Mouse (Mus musculus) hindbrain, embryonic 16.5 days (tissue): ENCODE measurements around the gene Lclat1. TPM values are rescaled to one million over a fixed set of nuclear protein-coding genes. Genes with fewer than 3 reads are reported as not detected.

Source experiments
- ATAC-seq: fragments of 200-750 bp; cut with Nextera tagmentation; 2 replicates; pipeline ENCODE4 v1.8.0; 2017; ENCODE audit warnings: moderate TSS enrichment, moderate library complexity
- H3K27ac ChIP-seq: fragments of 300-500 bp; sonication (generic); 2 replicates; pipeline ENCODE4 v1.5.1; 2014; ENCODE audit warnings: low read depth, mild to moderate bottlenecking, control low read depth, low read length, moderate library complexity
- H3K27me3 ChIP-seq: fragments of 300-500 bp; sonication (generic); replicated peaks from 2 replicates; pipeline ENCODE4 v1.6.1; 2014; ENCODE audit warnings: low read length; ENCODE audit not compliant: control insufficient read depth, insufficient read depth
- H3K36me3 ChIP-seq: fragments of 300-500 bp; sonication (generic); 2 replicates; pipeline ENCODE4 v1.6.1; 2014; ENCODE audit warnings: mild to moderate bottlenecking, low read length, moderate library complexity, mixed read lengths; ENCODE audit not compliant: control insufficient read depth, insufficient read depth
- H3K4me1 ChIP-seq: fragments of 300-500 bp; sonication (generic); 2 replicates; pipeline ENCODE4 v1.6.1; 2014; ENCODE audit warnings: low read depth, low read length; ENCODE audit not compliant: control insufficient read depth, insufficient read depth
- H3K4me2 ChIP-seq: fragments of 300-500 bp; sonication (generic); 2 replicates; pipeline ENCODE4 v1.6.1; 2014; ENCODE audit warnings: mild to moderate bottlenecking, low read length, control low read depth, moderate library complexity
- H3K4me3 ChIP-seq: fragments of 300-500 bp; sonication (generic); 2 replicates; pipeline ENCODE4 v1.5.1; 2014; ENCODE audit warnings: mild to moderate bottlenecking, low read length, control low read depth, moderate library complexity
- H3K9ac ChIP-seq: fragments of 300-500 bp; sonication (generic); 2 replicates; pipeline ENCODE4 v1.6.1; 2014; ENCODE audit warnings: low read depth, mild to moderate bottlenecking, control low read depth, low read length, moderate library complexity
- H3K9me3 ChIP-seq: fragments of 300-500 bp; sonication (generic); 2 replicates; pipeline ENCODE4 v1.6.1; 2014; ENCODE audit warnings: mild to moderate bottlenecking, low read length, moderate library complexity; ENCODE audit not compliant: control insufficient read depth
- WGBS: fragments of 180-500 bp; shearing (Covaris S2); extraction: QIAGEN DNeasy Blood & Tissue Kit; methylation state at CpG from one replicate; pipeline ENCODE4 v1.1.7; 2014; 5-methylcytosine and 5-hydroxymethylcytosine counted together
- polyA plus RNA-seq: library from polyadenylated mRNA; unstranded; fragments of >200 nt; fragmentation: Nextera tagmentation; extraction: Ambion mirVana; gene quantifications from 2 replicates; pipeline ENCODE4 v1.2.1, GENCODE M21; 2015

Gene Lclat1
- polyA plus RNA-seq, 1 experiment from 2014 or later: 13.8 TPM

GRCm38 (mm10) chr17:73082506-73083196, 25.1 kb upstream of the Lclat1 start:
- Histone ChIP-seq H3K4me1 (no peaks in the 10 kb centered on the region), H3K9me3 (no peaks in the 10 kb centered on the region), H3K4me2 (no peak overlapping the region), H3K9ac (no peak overlapping the region), H3K27me3 (no peaks in the 10 kb centered on the region), H3K4me3 (no peak overlapping the region), H3K36me3 (no peaks in the 10 kb centered on the region), H3K27ac (no peak overlapping the region)
- ATAC-seq: no peak
- 77% methylated on average over 4 of the region's 4 CpGs for WGBS

GRCm38 (mm10) chr17:73087045-73087910, 20.5 kb upstream of the Lclat1 start:
- Histone ChIP-seq H3K9me3 (no peaks in the 10 kb centered on the region), H3K4me3 (no peak overlapping the region), H3K4me1 (no peaks in the 10 kb centered on the region), H3K9ac (no peak overlapping the region), H3K27me3 (no peaks in the 10 kb centered on the region), H3K36me3 (no peaks in the 10 kb centered on the region), H3K4me2 (no peak overlapping the region), H3K27ac (no peak overlapping the region)
- WGBS: 60% methylated on average over 13 of the region's 13 CpGs
- ATAC-seq: no peak

- Histone ChIP-seq H3K9ac (no peak overlapping the region), H3K27ac (no peak overlapping the region), H3K9me3 (no peaks in the 10 kb centered on the region), H3K27me3 (no peaks in the 10 kb centered on the region), H3K36me3 (no peaks in the 10 kb centered on the region), H3K4me1 (no peaks in the 10 kb centered on the region), H3K4me3 (no peak overlapping the region), H3K4me2 (no peak overlapping the region)
- 97% methylated on average over 8 of the region's 8 CpGs for WGBS
- no peak for ATAC-seq
These were observed 16.4 kb upstream of the Lclat1 start for GRCm38 (mm10) chr17:73091368-73091767.

GRCm38 (mm10) chr17:73092103-73093097, 15.4 kb upstream of the Lclat1 start:
- 78% methylated on average over 12 of the region's 12 CpGs for WGBS
- H3K4me2 ChIP-seq: no peak overlapping the region
- no peak overlapping the region for H3K27ac ChIP-seq
- H3K4me1 ChIP-seq: no peaks in the 10 kb centered on the region
- no peak for ATAC-seq
- no peak overlapping the region for H3K9ac ChIP-seq
- H3K4me3 ChIP-seq: no peak overlapping the region
- H3K36me3 ChIP-seq: no peaks in the 10 kb centered on the region
- no peaks in the 10 kb centered on the region for H3K9me3 ChIP-seq
- no peaks in the 10 kb centered on the region for H3K27me3 ChIP-seq

- Histone ChIP-seq H3K9me3 (no peaks in the 10 kb centered on the region), H3K36me3 (no peaks in the 10 kb centered on the region), H3K4me2 (no peak overlapping the region), H3K9ac (no peak overlapping the region), H3K4me1 (no peaks in the 10 kb centered on the region), H3K4me3 (no peak overlapping the region), H3K27ac (no peak overlapping the region), H3K27me3 (no peaks in the 10 kb centered on the region)
- 91% methylated on average over 11 of the region's 11 CpGs for WGBS
- no peak for ATAC-seq
These were observed 12.7 kb upstream of the Lclat1 start for GRCm38 (mm10) chr17:73095070-73095469.

- Histone ChIP-seq H3K36me3 (no peaks in the 10 kb centered on the region), H3K9me3 (no peaks in the 10 kb centered on the region), H3K4me3 (no peak overlapping the region), H3K4me2 (no peak overlapping the region), H3K4me1 (no peaks in the 10 kb centered on the region), H3K27ac (no peak overlapping the region), H3K27me3 (no peaks in the 10 kb centered on the region), H3K9ac (no peak overlapping the region)
- 91% methylated on average over 8 of the region's 8 CpGs for WGBS
- ATAC-seq: no peak
These were observed 12.2 kb upstream of the Lclat1 start for GRCm38 (mm10) chr17:73095585-73095984.

GRCm38 (mm10) chr17:73096484-73096883, 11.3 kb upstream of the Lclat1 start:
- no peak overlapping the region for H3K4me2 ChIP-seq
- no peaks in the 10 kb centered on the region for H3K4me1 ChIP-seq
- no peaks in the 10 kb centered on the region for H3K27me3 ChIP-seq
- no peak for ATAC-seq
- no peak overlapping the region for H3K4me3 ChIP-seq
- no peaks in the 10 kb centered on the region for H3K9me3 ChIP-seq
- H3K9ac ChIP-seq: no peak overlapping the region
- no peak overlapping the region for H3K27ac ChIP-seq
- 34% methylated on average over 5 of the region's 5 CpGs for WGBS
- H3K36me3 ChIP-seq: no peaks in the 10 kb centered on the region

GRCm38 (mm10) chr17:73098636-73099035, 9.1 kb upstream of the Lclat1 start:
- H3K9ac ChIP-seq: no peak overlapping the region
- no peaks in the 10 kb centered on the region for H3K4me1 ChIP-seq
- no peaks in the 10 kb centered on the region for H3K27me3 ChIP-seq
- H3K4me3 ChIP-seq: no peak overlapping the region
- whole genome bisulfite sequencing: 74% methylated on average over 1 of the region's 1 CpGs
- no peak for ATAC-seq
- H3K4me2 ChIP-seq: no peak overlapping the region
- H3K9me3 ChIP-seq: no peaks in the 10 kb centered on the region
- no peaks in the 10 kb centered on the region for H3K36me3 ChIP-seq
- H3K27ac ChIP-seq: no peak overlapping the region
